Mouse (Mus musculus) kidney, postnatal 0 days (tissue): ENCODE measurements at regions not wholly inside any gene's neighbourhood (a gene's known extent, or its start where the extent isn't known, plus 50 kb on each side); places are given as distances from the start of the nearest gene placed in this dataset.

Experiments used
- ATAC-seq: fragments of 200-750 bp; cut with Nextera tagmentation; replicated peaks from 2 replicates; pipeline ENCODE4 v1.8.0; 2017; ENCODE audit warnings: low read depth, moderate number of reproducible peaks, moderate TSS enrichment, moderate library complexity; ENCODE audit not compliant: low FRiP score
- DNase-seq: peaks from one replicate; pipeline ENCODE4 v3.0.0-alpha.2; 2016; ENCODE audit warnings: low spot score
- H3K27ac ChIP-seq: fragments of 300-500 bp; sonication (generic); 2 replicates; pipeline ENCODE4 v1.5.1; 2014; ENCODE audit warnings: mild to moderate bottlenecking
- H3K27me3 ChIP-seq: fragments of 300-500 bp; sonication (generic); 2 replicates; pipeline ENCODE4 v1.6.1; 2014; ENCODE audit warnings: low read length, mixed read lengths; ENCODE audit not compliant: insufficient read depth
- H3K36me3 ChIP-seq: fragments of 300-500 bp; sonication (generic); 2 replicates; pipeline ENCODE4 v1.6.1; 2014; ENCODE audit warnings: low read length, mixed read lengths; ENCODE audit not compliant: insufficient read depth
- H3K4me1 ChIP-seq: fragments of 300-500 bp; sonication (generic); replicated peaks from 2 replicates; pipeline ENCODE4 v1.6.1; 2014; ENCODE audit warnings: antibody characterized with exemption, low read length, mixed read lengths; ENCODE audit not compliant: insufficient read depth
- H3K4me2 ChIP-seq: fragments of 300-500 bp; sonication (generic); 2 replicates; pipeline ENCODE4 v1.6.1; 2014; ENCODE audit warnings: mild to moderate bottlenecking, low read length, moderate library complexity, mixed read lengths
- H3K4me3 ChIP-seq: fragments of 300-500 bp; sonication (generic); replicated peaks from 2 replicates; pipeline ENCODE4 v1.5.1; 2014; ENCODE audit warnings: low read depth, low read length
- H3K9ac ChIP-seq: fragments of 300-500 bp; sonication (generic); 2 replicates; pipeline ENCODE4 v1.6.1; 2014; ENCODE audit warnings: low read depth, low read length
- H3K9me3 ChIP-seq: fragments of 300-500 bp; sonication (generic); replicated peaks from 2 replicates; pipeline ENCODE4 v1.6.1; 2016; ENCODE audit warnings: low read length, inconsistent platforms, mixed read lengths
- CTCF ChIP-seq: IDR thresholded peaks from 2 replicates; pipeline ENCODE4 v1.5.1; 2016; ENCODE audit warnings: antibody characterized with exemption, low read depth, mild to moderate bottlenecking, moderate library complexity
- WGBS: fragments of 180-500 bp; shearing (Covaris S2); extraction: QIAGEN DNeasy Blood & Tissue Kit; methylation state at CpG from one replicate; pipeline ENCODE4 v1.1.7; 2014; 5-methylcytosine and 5-hydroxymethylcytosine counted together

DNA sequence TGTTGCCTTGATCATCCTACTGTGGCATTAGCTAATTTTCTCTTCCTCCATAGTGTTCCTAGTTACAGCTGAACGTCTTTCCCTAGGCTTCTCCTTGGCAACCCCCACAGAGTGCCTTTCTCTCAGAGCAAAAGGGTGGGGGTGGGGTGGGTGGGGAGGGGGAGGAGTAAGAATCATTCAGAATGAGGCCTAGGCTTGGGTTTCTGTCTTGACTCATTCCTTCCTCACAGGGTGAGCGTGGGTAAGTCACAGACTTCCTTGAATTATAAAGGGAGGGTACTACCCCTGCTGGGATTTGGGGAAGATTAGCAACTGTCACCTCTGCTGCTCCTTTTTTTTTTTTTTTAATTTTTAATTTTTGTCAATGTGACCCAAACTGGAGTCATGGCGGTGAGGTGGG, 114.5 kb downstream of the Dhx35 start:
- DNase-seq = no peak
- H3K27ac ChIP-seq = no peak overlapping the region
- H3K9me3 ChIP-seq = no peaks in the 10 kb centered on the region
- H3K4me3 ChIP-seq = no peak overlapping the region
- no peak for ATAC-seq
- no peaks in the 10 kb centered on the region for H3K36me3 ChIP-seq
- 61% methylated on average over 3 of the region's 3 CpGs for WGBS
- H3K9ac ChIP-seq = no peak overlapping the region
- no peak overlapping the region for H3K4me2 ChIP-seq
- no peak for TF ChIP-seq CTCF
- H3K27me3 ChIP-seq = no peaks in the 10 kb centered on the region
- no peaks in the 10 kb centered on the region for H3K4me1 ChIP-seq

DNA sequence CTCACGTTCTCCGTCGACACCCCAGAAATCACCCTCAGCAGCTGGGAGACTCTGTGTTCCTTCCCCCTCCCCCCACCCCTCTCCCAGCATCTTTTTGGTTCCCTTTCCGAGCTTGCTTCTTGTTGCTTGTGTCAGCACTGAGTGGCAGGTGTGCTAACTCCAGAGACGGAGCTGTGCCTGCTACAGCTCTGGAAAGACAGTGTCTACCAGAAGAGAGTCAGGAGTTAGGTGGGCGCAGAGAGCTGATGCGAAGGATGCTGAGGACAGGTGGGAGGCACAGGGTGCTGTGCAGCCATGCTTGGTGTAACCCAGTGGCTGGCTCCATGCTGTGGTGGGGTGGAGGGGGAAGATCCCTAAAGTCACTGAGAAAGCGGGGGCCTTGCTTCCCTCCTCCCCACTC, 115.7 kb downstream of the Dhx35 start:
- 58% methylated on average over 8 of the region's 8 CpGs for WGBS
- H3K27me3 ChIP-seq = no peaks in the 10 kb centered on the region

DNA sequence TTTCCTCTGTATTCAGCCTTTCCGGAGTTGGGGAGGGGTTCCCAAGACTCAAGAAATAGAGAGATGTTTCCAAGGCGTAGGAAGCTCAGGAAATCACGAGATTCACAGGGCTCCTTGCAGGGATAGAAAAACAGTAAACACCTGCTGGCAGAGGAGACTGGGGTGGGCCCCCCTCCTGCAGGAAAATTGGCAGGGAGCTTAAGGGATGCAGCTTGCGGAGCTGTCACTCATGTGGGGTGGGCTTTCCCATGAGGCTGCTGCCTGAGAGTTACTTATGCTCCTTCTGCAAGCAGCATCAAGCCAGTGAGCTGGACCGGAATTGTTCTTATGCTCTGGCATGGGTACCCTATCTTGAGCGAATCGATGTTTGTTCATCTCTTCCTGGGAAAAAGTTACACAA, 116.6 kb downstream of the Dhx35 start:
- no peak for ATAC-seq
- no peak overlapping the region for H3K4me2 ChIP-seq
- no peaks in the 10 kb centered on the region for H3K4me1 ChIP-seq
- DNase-seq = no peak
- 52% methylated on average over 7 of the region's 7 CpGs for whole genome bisulfite sequencing
- no peaks in the 10 kb centered on the region for H3K9me3 ChIP-seq
- no peak overlapping the region for H3K27ac ChIP-seq
- no peaks in the 10 kb centered on the region for H3K27me3 ChIP-seq
- no peak overlapping the region for H3K4me3 ChIP-seq
- no peak overlapping the region for H3K9ac ChIP-seq
- TF ChIP-seq CTCF = no peak
- no peaks in the 10 kb centered on the region for H3K36me3 ChIP-seq

More for the DNA sequence above, 115.7 kb downstream of the Dhx35 start:
- H3K9me3 ChIP-seq = no peaks in the 10 kb centered on the region
- H3K4me3 ChIP-seq = no peak overlapping the region
- ATAC-seq = no peak
- DNase-seq = no peak
- no peaks in the 10 kb centered on the region for H3K4me1 ChIP-seq
- H3K27ac ChIP-seq = no peak overlapping the region
- no peaks in the 10 kb centered on the region for H3K36me3 ChIP-seq
- no peak overlapping the region for H3K9ac ChIP-seq
- no peak overlapping the region for H3K4me2 ChIP-seq
- TF ChIP-seq CTCF = no peak

DNA sequence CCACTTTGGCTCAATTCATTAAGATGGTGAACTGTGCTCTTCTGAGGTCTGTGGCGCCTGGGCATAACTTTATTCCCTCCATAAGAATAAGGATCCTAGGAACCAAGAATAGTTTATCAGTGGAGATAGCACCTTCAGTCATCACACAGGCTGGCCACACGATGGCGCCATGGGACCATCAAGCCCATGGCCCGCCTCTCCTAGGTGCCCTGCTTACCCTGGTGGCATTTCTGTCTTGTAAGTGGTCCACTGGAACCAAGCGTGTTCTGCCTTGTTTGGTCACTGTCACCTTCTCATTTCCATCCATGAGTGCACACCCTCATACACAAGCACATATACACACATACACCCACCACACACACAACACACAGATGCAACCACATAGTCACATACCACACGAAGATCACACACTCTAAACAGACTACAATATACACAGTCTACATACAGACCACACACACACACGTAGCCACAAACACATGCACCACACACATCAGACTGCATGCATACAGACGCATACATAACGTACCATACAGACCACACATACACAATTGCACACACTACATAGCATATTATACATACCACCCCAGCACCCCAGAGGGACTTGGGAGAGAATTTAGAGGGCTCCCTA, 118.1 kb downstream of the Dhx35 start:
- Histone ChIP-seq H3K36me3 (no peaks in the 10 kb centered on the region), H3K27me3 (no peaks in the 10 kb centered on the region), H3K9ac (no peak overlapping the region), H3K4me1 (no peaks in the 10 kb centered on the region), H3K27ac (no peak overlapping the region), H3K4me3 (no peak overlapping the region), H3K4me2 (no peak overlapping the region), H3K9me3 (no peaks in the 10 kb centered on the region)
- WGBS = 41% methylated on average over 9 of the region's 9 CpGs
- DNase-seq = peak; percentile 79
- TF ChIP-seq CTCF = peak; percentile 91
- ATAC-seq = no peak

DNA sequence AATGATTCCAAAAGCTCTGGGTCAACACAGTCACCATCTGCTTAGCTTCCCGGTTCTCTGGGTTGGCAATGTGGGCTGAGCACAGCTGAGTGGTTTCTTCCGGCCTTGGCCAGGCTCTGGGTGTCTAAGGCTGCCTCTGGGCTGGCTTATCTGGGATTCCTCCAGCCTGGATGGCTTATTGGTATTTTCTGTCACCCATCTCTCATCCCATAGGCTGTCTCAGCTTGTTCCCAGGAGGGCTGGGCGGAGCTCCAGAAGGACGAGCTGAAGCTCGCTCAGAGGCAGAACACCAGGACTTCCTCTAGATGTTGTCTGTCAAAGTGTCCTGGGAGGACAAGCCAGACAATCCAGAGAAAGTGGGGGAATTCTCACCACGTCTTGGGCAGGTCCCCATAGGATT, 122.8 kb downstream of the Dhx35 start:
- H3K4me1 ChIP-seq = no peaks in the 10 kb centered on the region
- no peak overlapping the region for H3K9ac ChIP-seq
- 57% methylated on average over 6 of the region's 6 CpGs for WGBS
- H3K9me3 ChIP-seq = no peaks in the 10 kb centered on the region
- no peak overlapping the region for H3K27ac ChIP-seq
- H3K36me3 ChIP-seq = no peaks in the 10 kb centered on the region
- ATAC-seq = no peak
- TF ChIP-seq CTCF = no peak
- no peak overlapping the region for H3K4me2 ChIP-seq
- no peaks in the 10 kb centered on the region for H3K27me3 ChIP-seq
- H3K4me3 ChIP-seq = no peak overlapping the region
- no peak for DNase-seq

DNA sequence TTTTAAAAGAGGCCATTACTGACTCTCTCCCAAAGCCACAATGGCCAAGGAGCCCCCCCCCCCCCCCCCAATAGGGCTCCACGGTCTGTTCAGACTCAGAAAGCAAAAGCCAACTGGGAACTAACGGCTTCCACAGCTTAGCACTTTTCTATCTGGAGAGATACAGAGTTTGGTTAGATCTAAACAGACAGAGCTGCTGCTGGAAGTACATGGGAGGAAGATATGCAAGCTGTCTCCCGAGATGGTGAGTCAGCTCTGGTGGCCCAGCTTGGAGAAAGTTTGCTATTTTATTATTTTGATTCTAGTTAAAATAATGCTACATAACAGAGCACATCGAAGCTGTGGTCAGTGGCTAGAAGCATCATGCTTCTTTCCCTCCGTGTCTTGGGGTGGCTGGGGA, 123.7 kb downstream of the Dhx35 start:
- Histone ChIP-seq H3K4me1 (no peaks in the 10 kb centered on the region), H3K27me3 (no peaks in the 10 kb centered on the region), H3K36me3 (no peaks in the 10 kb centered on the region), H3K4me2 (no peak overlapping the region), H3K9me3 (no peaks in the 10 kb centered on the region), H3K4me3 (no peak overlapping the region), H3K9ac (no peak overlapping the region), H3K27ac (no peak overlapping the region)
- TF ChIP-seq CTCF = no peak
- WGBS = 82% methylated on average over 5 of the region's 5 CpGs
- DNase-seq (no peak), ATAC-seq (no peak)
